Mouse (Mus musculus): Measurements from ENCODE around the gene Ripk4.

GRCm38 (mm10) chr16:97695709-97696108, 67.9 kb downstream of the Ripk4 start:
- TF ChIP-seq TAL1 (IDR thresholded peaks at IDR 0.05; ENCODE audit: low read length) (no peak), GATA1 (IDR thresholded peaks at IDR 0.05; ENCODE audit: low read length) (no peak)
